Mouse (Mus musculus) stomach, postnatal 0 days (tissue): ENCODE measurements around the gene Tm7sf2. TPM values are rescaled to one million over a fixed set of nuclear protein-coding genes. Genes with fewer than 3 reads are reported as not detected.

Source experiments
- ATAC-seq: fragments of 200-750 bp; cut with Nextera tagmentation; 2 replicates; pipeline ENCODE4 v1.8.0; 2017; ENCODE audit not compliant: low FRiP score, low TSS enrichment
- DNase-seq: peaks from one replicate; pipeline ENCODE4 v3.0.0-alpha.2; 2016; ENCODE audit warnings: low spot score
- H3K27ac ChIP-seq: fragments of 300-500 bp; sonication (generic); replicated peaks from 2 replicates; pipeline ENCODE4 v1.5.1; 2014; ENCODE audit warnings: mild to moderate bottlenecking, control low read depth
- H3K27me3 ChIP-seq: fragments of 300-500 bp; sonication (generic); 2 replicates; pipeline ENCODE4 v1.6.1; 2014; ENCODE audit warnings: low read length; ENCODE audit not compliant: control insufficient read depth, insufficient read depth
- H3K36me3 ChIP-seq: fragments of 300-500 bp; sonication (generic); 2 replicates; pipeline ENCODE4 v1.6.1; 2014; ENCODE audit warnings: low read length, mixed read lengths; ENCODE audit not compliant: control insufficient read depth, insufficient read depth
- H3K4me1 ChIP-seq: fragments of 300-500 bp; sonication (generic); replicated peaks from 2 replicates; pipeline ENCODE4 v1.6.1; 2014; ENCODE audit warnings: antibody characterized with exemption; ENCODE audit not compliant: control insufficient read depth, insufficient read depth
- H3K4me2 ChIP-seq: fragments of 300-500 bp; sonication (generic); replicated peaks from 2 replicates; pipeline ENCODE4 v1.6.1; 2014; ENCODE audit warnings: low read depth, mild to moderate bottlenecking, control low read depth, moderate library complexity
- H3K4me3 ChIP-seq: fragments of 300-500 bp; sonication (generic); 2 replicates; pipeline ENCODE4 v1.5.1; 2014; ENCODE audit warnings: low read depth, low read length, control low read depth
- H3K9ac ChIP-seq: fragments of 300-500 bp; sonication (generic); 2 replicates; pipeline ENCODE4 v1.6.1; 2014; ENCODE audit warnings: mild to moderate bottlenecking, low read length, control low read depth, mixed read lengths
- H3K9me3 ChIP-seq: fragments of 300-500 bp; sonication (generic); 2 replicates; pipeline ENCODE4 v1.6.1; 2016; ENCODE audit warnings: low read length; ENCODE audit not compliant: control insufficient read depth
- CTCF ChIP-seq: IDR thresholded peaks from 2 replicates; pipeline ENCODE4 v1.5.1; 2016; ENCODE audit warnings: antibody characterized with exemption, low read depth, mild to moderate bottlenecking, moderate library complexity
- EP300 ChIP-seq: optimal IDR thresholded peaks from 2 replicates; pipeline ENCODE3; 2016; ENCODE audit warnings: antibody characterized with exemption
- WGBS: fragments of 180-500 bp; shearing (Covaris S2); extraction: QIAGEN DNeasy Blood & Tissue Kit; methylation state at CpG from one replicate; pipeline ENCODE4 v1.1.7; 2014; 5-methylcytosine and 5-hydroxymethylcytosine counted together
- microRNA-seq: library from miRNA; unstranded; fragments of <30 nt; microRNA quantifications from one replicate; pipeline ENCODE4, GENCODE M21; 2016
- polyA plus RNA-seq: library from polyadenylated mRNA; unstranded; fragments of >200 nt; fragmentation: Nextera tagmentation; extraction: Ambion mirVana; gene quantifications from 2 replicates; pipeline ENCODE4 v1.2.1, GENCODE M21; 2015

Gene Tm7sf2
- polyA plus RNA-seq, 1 experiment from 2014 or later = 17.9 TPM

- Histone ChIP-seq H3K27ac (no peak overlapping the region), H3K4me2 (peak overlapping the region; percentile 92), H3K36me3 (no peaks in the 10 kb centered on the region; the same call in 1 of the 2 replicates), H3K9me3 (no peaks in the 10 kb centered on the region), H3K4me3 (no peak overlapping the region), H3K27me3 (no peaks in the 10 kb centered on the region), H3K4me1 (no peaks in the 10 kb centered on the region), H3K9ac (no peak overlapping the region)
- ATAC-seq (no peak), DNase-seq (no peak)
- 76% methylated on average over 10 of the region's 10 CpGs for WGBS
- TF ChIP-seq CTCF (no peak), EP300 (no peak)
Measured at GRCm38 (mm10) chr19:6013691-6014090, 54.5 kb downstream of the Tm7sf2 start.

Small RNA genes within 50 kb of the gene (microRNA-seq; reads per million reads assigned to microRNA genes)
- 1.9 reads per million for gene Mir6988

Other genes with a start within 250 kb of the Tm7sf2 start
- gene Frmd8, start 193.1 kb downstream of the Tm7sf2 start, polyA plus RNA-seq = 13.8 and 18.8 TPM in 2 replicates
- gene Slc25a45, start 190.6 kb downstream of the Tm7sf2 start, polyA plus RNA-seq = 2.9 and 3.2 TPM in 2 replicates
- gene Tigd3, start 174.2 kb downstream of the Tm7sf2 start, polyA plus RNA-seq = 0.77 and 1.0 TPM in 2 replicates
- 47.0 and 54.9 TPM in 2 replicates for gene Dpf2, start 155.4 kb downstream of the Tm7sf2 start, polyA plus RNA-seq
- 7.9 and 8.1 TPM in 2 replicates for gene Cdc42ep2, start 143.6 kb downstream of the Tm7sf2 start, polyA plus RNA-seq
- gene Pola2, start 104.2 kb downstream of the Tm7sf2 start, polyA plus RNA-seq = 20.4 and 21.2 TPM in 2 replicates
- not detected in 2 replicates for gene Slc22a20, start 82.2 kb downstream of the Tm7sf2 start, polyA plus RNA-seq
- 21.2 and 21.4 TPM in 2 replicates for gene Capn1, start 52.5 kb downstream of the Tm7sf2 start, polyA plus RNA-seq
- 18.5 and 21.1 TPM in 2 replicates for gene Syvn1, start 21.8 kb downstream of the Tm7sf2 start, polyA plus RNA-seq
- gene Mrpl49, start 10.6 kb downstream of the Tm7sf2 start, polyA plus RNA-seq = 35.0 and 36.6 TPM in 2 replicates
- 818 and 857 TPM in 2 replicates for gene Fau, start 10.5 kb downstream of the Tm7sf2 start, polyA plus RNA-seq
- gene Znhit2, start 7.2 kb downstream of the Tm7sf2 start, polyA plus RNA-seq = 31.8 and 33.2 TPM in 2 replicates
- gene Vps51, start 8.9 kb upstream of the Tm7sf2 start, polyA plus RNA-seq = 43.2 and 48.9 TPM in 2 replicates
- gene Tmem262, start 11.7 kb upstream of the Tm7sf2 start, polyA plus RNA-seq = not detected in 2 replicates
- 0.52 and 1.0 TPM in 2 replicates for gene Gm28374, start 13.9 kb upstream of the Tm7sf2 start, polyA plus RNA-seq
- gene Zfpl1, start 16.6 kb upstream of the Tm7sf2 start, polyA plus RNA-seq = 58.4 and 62.5 TPM in 2 replicates
- gene Cdca5, start 16.6 kb upstream of the Tm7sf2 start, polyA plus RNA-seq = 7.9 and 8.1 TPM in 2 replicates
- not detected in 2 replicates for gene AC131692.1, start 26.0 kb upstream of the Tm7sf2 start, polyA plus RNA-seq
- 0.05 and 0.07 TPM in 2 replicates for gene Naaladl1, start 37.4 kb upstream of the Tm7sf2 start, polyA plus RNA-seq
- gene Sac3d1, start 50.3 kb upstream of the Tm7sf2 start, polyA plus RNA-seq = 26.8 and 29.4 TPM in 2 replicates
- gene Snx15, start 59.9 kb upstream of the Tm7sf2 start, polyA plus RNA-seq = 24.7 and 25.0 TPM in 2 replicates
- gene Batf2, start 72.6 kb upstream of the Tm7sf2 start, polyA plus RNA-seq = 0.49 and 0.52 TPM in 2 replicates
- gene Arl2, start 73.2 kb upstream of the Tm7sf2 start, polyA plus RNA-seq = 74.0 and 77.2 TPM in 2 replicates
- gene Majin, start 116.0 kb upstream of the Tm7sf2 start, polyA plus RNA-seq = 0.11 TPM in 1 of 2 replicates, not detected in the other
- 0.17 and 0.46 TPM in 2 replicates for gene Gpha2, start 158.0 kb upstream of the Tm7sf2 start, polyA plus RNA-seq
- gene Ppp2r5b, start 167.5 kb upstream of the Tm7sf2 start, polyA plus RNA-seq = 14.7 and 15.0 TPM in 2 replicates
- 4.8 and 6.0 TPM in 2 replicates for gene Atg2a, start 173.3 kb upstream of the Tm7sf2 start, polyA plus RNA-seq
- 62.0 and 63.8 TPM in 2 replicates for gene Ehd1, start 208.4 kb upstream of the Tm7sf2 start, polyA plus RNA-seq
- 1.3 and 1.9 TPM in 2 replicates for gene Cdc42bpg, start 238.1 kb upstream of the Tm7sf2 start, polyA plus RNA-seq